Mouse (Mus musculus) CH12.LX (cell line): ENCODE results near the gene Rogdi. TPM values are rescaled to one million over a fixed set of nuclear protein-coding genes. Genes with fewer than 3 reads are reported as not detected.

Experiments
- DNase-seq: peaks from one replicate; pipeline ENCODE4 v3.0.0-alpha.2; 2013; ENCODE audit errors: extremely low read depth
- H3K27ac ChIP-seq: 2 replicates; pipeline ENCODE4 v1.5.1; 2012; ENCODE audit warnings: low read depth, mild to moderate bottlenecking, control low read depth, moderate library complexity; ENCODE audit not compliant: insufficient read depth
- H3K27me3 ChIP-seq: replicated peaks from 2 replicates; pipeline ENCODE3; 2012; ENCODE audit warnings: inconsistent platforms
- H3K36me3 ChIP-seq, 2 experiments: replicated peaks in 1 of 2; 2 replicates each; pipeline versions ENCODE3 to v1.6.1; 2012; ENCODE audit warnings: inconsistent platforms in 1 of 2, low read length in 1 of 2, mild to moderate bottlenecking in 1 of 2, mixed read lengths in 1 of 2, moderate library complexity in 1 of 2; ENCODE audit not compliant: control insufficient read depth in 1 of 2, insufficient read depth in 1 of 2
- H3K4me1 ChIP-seq, 2 experiments: 2 replicates each; pipeline ENCODE4 v1.6.1; 2012; ENCODE audit warnings: inconsistent platforms in 1 of 2, moderate library complexity in 1 of 2; ENCODE audit not compliant: insufficient read depth in 2 of 2, control insufficient read depth in 1 of 2
- H3K4me2 ChIP-seq: 2 replicates; pipeline ENCODE4 v1.6.1; 2012; ENCODE audit warnings: low read depth, mild to moderate bottlenecking, control low read depth; ENCODE audit not compliant: poor library complexity, insufficient read depth, severe bottlenecking
- H3K4me3 ChIP-seq, 3 experiments: fragments of 150-350 bp in 1 of 3; sonication (generic) in 1 of 3; replicated peaks in 1 of 3; 2 replicates each; pipeline versions ENCODE3 to v1.5.1; 2011 to 2012; ENCODE audit warnings: low read depth in 2 of 3, low read length in 2 of 3, mild to moderate bottlenecking in 2 of 3, moderate library complexity in 2 of 3, control low read depth in 1 of 3, improper control_type of control experiment in 1 of 3, inconsistent platforms in 1 of 3, mixed read lengths in 1 of 3; ENCODE audit not compliant: poor library complexity in 1 of 3
- H3K79me2 ChIP-seq: replicated peaks from 2 replicates; pipeline ENCODE4 v1.6.1; 2012; ENCODE audit warnings: mild to moderate bottlenecking, moderate library complexity; ENCODE audit not compliant: control insufficient read depth, poor library complexity, insufficient read depth, severe bottlenecking; ENCODE audit errors: extremely low read depth
- H3K9ac ChIP-seq: 2 replicates; pipeline ENCODE4 v1.6.1; 2012; ENCODE audit warnings: low read depth, mild to moderate bottlenecking, control low read depth, moderate library complexity; ENCODE audit not compliant: insufficient read depth
- H3K9me3 ChIP-seq: replicated peaks from 2 replicates; pipeline ENCODE3; 2012; ENCODE audit warnings: low read length, inconsistent platforms, mixed read lengths
- CHD1 ChIP-seq: IDR thresholded peaks from 2 replicates; pipeline ENCODE4 v1.6.1; 2012; ENCODE audit warnings: low read depth, low read length, improper control_type of control experiment, inconsistent platforms
- HCFC1 ChIP-seq: IDR thresholded peaks from 2 replicates; pipeline ENCODE4 v1.6.1; 2012; ENCODE audit warnings: low read depth, mild to moderate bottlenecking, inconsistent platforms, low read length, improper control_type of control experiment
- JUN ChIP-seq: IDR thresholded peaks from 2 replicates; pipeline ENCODE4 v1.6.1; 2011; ENCODE audit warnings: low read depth, mild to moderate bottlenecking, low read length, improper control_type of control experiment, moderate library complexity; ENCODE audit not compliant: insufficient read depth
- MAFK ChIP-seq: IDR thresholded peaks from 2 replicates; pipeline ENCODE4 v1.6.1; 2011; ENCODE audit warnings: low read length, improper control_type of control experiment; ENCODE audit not compliant: insufficient replicate concordance
- MAX ChIP-seq: IDR thresholded peaks from 2 replicates; pipeline ENCODE4 v1.6.1; 2011; ENCODE audit warnings: low read length, improper control_type of control experiment
- MAZ ChIP-seq: IDR thresholded peaks from 2 replicates; pipeline ENCODE4 v1.6.1; 2012; ENCODE audit warnings: low read depth, mild to moderate bottlenecking, inconsistent platforms, low read length, improper control_type of control experiment, moderate library complexity
- MYC ChIP-seq: IDR thresholded peaks from 2 replicates; pipeline ENCODE4 v1.6.1; 2011; ENCODE audit warnings: low read depth, mild to moderate bottlenecking, improper control_type of control experiment, low read length
- NELFE ChIP-seq: IDR thresholded peaks from 2 replicates; pipeline ENCODE4 v1.6.1; 2011; ENCODE audit warnings: low read depth, low read length, improper control_type of control experiment
- NRF1 ChIP-seq: IDR thresholded peaks from 2 replicates; pipeline ENCODE4 v1.6.1; 2014; ENCODE audit warnings: low read depth, mild to moderate bottlenecking, inconsistent platforms, low read length, improper control_type of control experiment, moderate library complexity
- POLR2A ChIP-seq: IDR thresholded peaks from 2 replicates; pipeline ENCODE4 v1.6.1; 2011; ENCODE audit warnings: low read depth, mild to moderate bottlenecking, improper control_type of control experiment, low read length
- POLR2AphosphoS2 ChIP-seq: IDR thresholded peaks from 2 replicates; pipeline ENCODE4 v1.6.1; 2011; ENCODE audit warnings: low read depth, low read length, improper control_type of control experiment
- RAD21 ChIP-seq: IDR thresholded peaks from 2 replicates; pipeline ENCODE4 v1.6.1; 2011; ENCODE audit warnings: low read depth, mild to moderate bottlenecking, low read length, improper control_type of control experiment, moderate library complexity
- SIN3A ChIP-seq: IDR thresholded peaks from 2 replicates; pipeline ENCODE4 v1.6.1; 2012; ENCODE audit warnings: low read length, improper control_type of control experiment, inconsistent platforms
- SMC3 ChIP-seq: IDR thresholded peaks from 2 replicates; pipeline ENCODE4 v1.6.1; 2011; ENCODE audit warnings: low read depth, low read length, improper control_type of control experiment
- TCF12 ChIP-seq: IDR thresholded peaks from 2 replicates; pipeline ENCODE4 v1.6.1; 2014; ENCODE audit warnings: low read depth, mild to moderate bottlenecking, inconsistent platforms, low read length, improper control_type of control experiment
- UBTF ChIP-seq: IDR thresholded peaks from 2 replicates; pipeline ENCODE4 v1.6.1; 2012; ENCODE audit warnings: low read depth, mild to moderate bottlenecking, inconsistent platforms, low read length, improper control_type of control experiment, moderate library complexity
- ZC3H11A ChIP-seq: IDR thresholded peaks from 2 replicates; pipeline ENCODE4 v1.6.1; 2012; ENCODE audit warnings: low read depth, mild to moderate bottlenecking, inconsistent platforms, low read length, improper control_type of control experiment
- dilution Hi-C: fragments of 300-500 bp; cut with MboI; formaldehyde crosslinking; loops from 2 replicates; pipeline ENCODE4 v1.14.3; 2020; ENCODE audit warnings: low sequenced_read_pairs; ENCODE audit not compliant: extremely low pct_unique_long_range_greater_than_20kb, extremely low pct_ligation_motif_present
- in situ Hi-C: fragments of 300-500 bp; cut with MboI; formaldehyde crosslinking; loops from 3 replicates; pipeline ENCODE4 v1.14.3; 2019; ENCODE audit warnings: low sequenced_read_pairs, low pct_ligation_motif_present, low pct_unique_long_range_greater_than_20kb, mixed read lengths
- polyA plus RNA-seq: library from polyadenylated mRNA; unstranded; fragments of >175 nt; gene quantifications from 2 replicates; pipeline ENCODE4 v1.2.1, GENCODE M21; 2012; ENCODE audit warnings: low read depth; ENCODE audit not compliant: insufficient read length
- total RNA-seq, 2 experiments: library from RNA; depleted of rRNA; stranded (reverse); fragments of 300-350 nt in 1 of 2; fragments of >200 nt in 1 of 2; gene quantifications; 2 replicates each; pipeline ENCODE4 v1.2.3; 2012 to 2014

Rogdi gene
- total and polyA plus RNA-seq, 3 experiments, result 25.1 to 121 (median 33.4) TPM

DNA sequence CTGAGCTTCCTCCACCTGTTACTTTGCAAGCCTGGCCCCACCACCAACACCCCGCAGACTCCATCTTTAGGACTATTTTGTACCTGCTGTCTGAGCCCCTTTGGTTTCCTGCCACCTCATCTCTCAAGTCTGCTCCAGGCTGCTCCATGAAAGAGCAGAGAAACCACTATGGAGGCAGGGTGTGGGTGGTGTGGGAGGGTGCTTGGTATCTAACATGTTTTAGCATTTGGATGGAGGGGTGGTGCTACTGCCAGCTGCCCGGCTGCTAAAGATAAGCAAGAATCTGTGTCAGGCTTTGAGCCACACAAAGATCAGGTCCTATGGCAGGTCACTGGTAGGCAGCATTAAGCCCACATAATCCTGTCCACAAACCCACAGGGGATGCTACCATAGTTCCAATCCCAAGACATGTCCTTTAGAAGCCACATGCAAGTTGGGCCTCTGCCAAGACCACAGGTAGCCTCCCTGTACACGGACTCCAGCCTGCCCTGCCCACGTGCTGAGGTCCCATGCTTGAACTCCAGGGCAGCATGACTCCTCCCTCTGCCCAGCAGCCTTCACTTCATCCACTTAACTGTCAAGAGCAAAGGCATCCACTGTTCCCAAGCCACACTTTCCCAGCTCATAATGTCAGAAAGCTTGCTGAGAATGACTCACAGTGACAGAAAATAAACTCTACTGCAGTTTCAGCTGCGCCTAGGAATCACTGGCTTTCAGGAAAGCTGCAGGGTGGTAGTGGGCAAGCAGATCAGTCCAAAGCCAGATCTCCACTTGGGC lies 34.9 kb downstream of the Rogdi start:
- H3K4me2 ChIP-seq, result no peak overlapping the region
- no peak for DNase-seq
- H3K4me1 ChIP-seq, result peaks cover 0 to 6% of the 10 kb centered on the region in 2 experiments; a peak in 1 of 4 replicates
- TF ChIP-seq MAFK (no peak), CHD1 (no peak), UBTF (no peak), HCFC1 (no peak), ZC3H11A (no peak)
- H3K27me3 ChIP-seq, result no peaks in the 10 kb centered on the region
- no peaks in the 10 kb centered on the region for H3K36me3 ChIP-seq
- no peak overlapping the region for H3K27ac ChIP-seq
- no peaks in the 10 kb centered on the region for H3K79me2 ChIP-seq
- in situ Hi-C loops, result no loop called here
- H3K9me3 ChIP-seq, result no peaks in the 10 kb centered on the region
- no peak overlapping the region for H3K9ac ChIP-seq
- no peak overlapping the region for H3K4me3 ChIP-seq
- dilution Hi-C loops, result no loop called here

DNA sequence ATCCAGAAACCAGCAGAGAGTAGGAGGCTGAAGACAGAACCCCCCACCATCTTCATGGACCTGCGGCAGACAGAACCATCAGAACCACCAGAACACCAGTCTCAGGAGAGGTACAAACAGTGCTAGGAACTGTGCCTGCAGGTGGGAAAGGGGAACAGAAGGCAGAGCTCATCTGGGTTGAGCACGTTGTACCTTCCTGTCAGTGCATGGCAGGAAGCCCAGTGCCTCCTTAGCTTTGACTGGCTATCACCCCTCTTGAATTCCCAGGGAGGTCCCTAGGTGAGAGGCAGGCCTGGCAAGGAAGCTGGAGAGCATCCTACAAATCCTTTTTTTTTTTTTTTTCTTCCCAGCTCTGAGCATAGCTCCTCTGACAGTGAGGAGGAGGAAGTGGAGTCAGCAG lies 37.2 kb downstream of the Rogdi start:
- peaks cover 0 to 2% of the 10 kb centered on the region in 2 experiments for H3K36me3 ChIP-seq
- no peak overlapping the region for H3K9ac ChIP-seq
- H3K79me2 ChIP-seq, result no peaks in the 10 kb centered on the region
- no peak for DNase-seq
- TF ChIP-seq ZC3H11A (no peak), SIN3A (no peak), NELFE (no peak), POLR2AphosphoS2 (no peak), POLR2A (no peak), MAX (no peak), MYC (no peak), RAD21 (no peak), SMC3 (no peak), MAZ (no peak), TCF12 (no peak), JUN (no peak), NRF1 (no peak)
- no peak overlapping the region for H3K4me3 ChIP-seq
- no peak overlapping the region for H3K4me2 ChIP-seq
- dilution Hi-C loops (no loop called here), in situ Hi-C loops (no loop called here)
- no peaks in the 10 kb centered on the region for H3K27me3 ChIP-seq
- H3K9me3 ChIP-seq, result no peaks in the 10 kb centered on the region
- no peak overlapping the region for H3K27ac ChIP-seq
- peaks cover 0 to 14% of the 10 kb centered on the region in 2 experiments; a peak in 2 of 4 replicates for H3K4me1 ChIP-seq
